Mouse (Mus musculus) liver, adult (tissue): ENCODE measurements around the gene Nlrp9b.
"Not testable (repeated sequence)": the region's sequence is repeated elsewhere in the genome, so short reads cannot be mapped to it uniquely, and the experiment has no call there.

Experiments used
- GATA4 ChIP-seq: IDR thresholded peaks from 2 replicates; pipeline ENCODE4 v1.6.1; 2014; ENCODE audit warnings: mild to moderate bottlenecking, low read length; ENCODE audit not compliant: insufficient replicate concordance

Gene Nlrp9b

DNA sequence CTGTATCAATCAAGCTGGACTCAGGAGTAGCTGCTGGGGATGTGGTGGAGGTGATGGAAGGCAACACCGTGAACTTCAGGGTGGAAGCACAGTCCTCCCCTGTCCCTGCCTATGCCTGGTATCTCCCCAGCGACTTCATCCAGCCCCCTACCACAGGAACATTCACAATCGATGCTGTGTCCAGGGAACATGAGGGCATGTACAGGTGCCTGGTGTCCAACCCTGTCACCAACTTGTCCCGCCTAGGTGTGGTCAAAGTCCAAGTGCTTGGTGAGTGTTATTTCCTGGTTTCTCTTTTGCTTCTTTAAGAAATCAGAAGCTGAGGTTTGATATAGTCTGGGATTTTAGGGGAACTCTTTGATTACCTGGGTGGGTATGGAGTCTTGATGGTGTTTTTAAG is 19.7 kb upstream of the Nlrp9b start:
- no peak for TF ChIP-seq GATA4

DNA sequence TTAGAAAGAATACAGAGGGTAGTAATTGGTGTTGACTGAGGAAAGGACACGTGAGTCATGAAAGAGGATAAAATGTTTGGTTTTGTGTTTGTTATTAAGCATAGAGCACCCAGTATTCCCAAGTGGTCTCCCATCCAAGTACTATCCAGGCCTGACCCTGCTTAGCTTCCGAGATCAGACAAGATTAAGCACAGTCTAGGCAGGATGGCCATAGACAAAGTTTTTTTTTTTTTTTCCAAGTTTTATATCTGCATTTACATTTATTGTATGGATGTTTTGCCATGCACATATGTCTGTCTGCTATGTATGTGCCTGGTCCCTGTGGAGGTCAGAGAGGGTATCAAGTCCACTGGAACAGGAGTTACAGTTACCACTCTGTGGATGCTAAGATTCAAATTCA is 18.7 kb downstream of the Nlrp9b start:
- no peak for TF ChIP-seq GATA4

GRCm38 (mm10) chr7:20099380-20099779 is 108.1 kb downstream of the Nlrp9b start, which contains the start of gene Vmn1r91:
Vmn1r91 (plus strand) TSS chr7:20099680.
- not testable (repeated sequence) for TF ChIP-seq GATA4

DNA sequence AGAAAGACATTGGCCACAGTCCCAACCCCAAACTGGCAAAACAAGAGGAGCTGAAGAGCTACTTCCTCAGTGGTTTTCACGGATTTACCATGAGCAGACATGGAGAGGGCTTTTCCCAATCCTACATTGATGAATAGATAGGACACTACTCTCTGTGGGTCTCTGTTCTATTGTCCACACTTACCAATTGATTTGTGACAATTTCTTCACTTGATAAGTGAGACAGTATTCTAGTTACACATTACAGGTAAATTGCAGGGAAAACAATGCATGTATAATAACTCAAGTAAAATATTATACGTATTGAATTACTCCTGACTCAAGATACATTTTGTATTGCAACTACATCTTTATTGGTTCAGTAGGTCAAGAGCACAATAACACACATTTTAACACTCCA is 131.2 kb downstream of the Nlrp9b start, which contains the start of gene Gm16442:
Gene Gm16442, minus strand, starts transcription at position 101 of the 400 bp plus-strand sequence.
- not testable (repeated sequence) for TF ChIP-seq GATA4
